Mouse (Mus musculus) kidney, embryonic 14.5 days (tissue): ENCODE data around the gene Tanc1. TPM values are rescaled to one million over a fixed set of nuclear protein-coding genes. Genes with fewer than 3 reads are reported as not detected.

ENCODE experiments used
- ATAC-seq: fragments of 200-750 bp; cut with Nextera tagmentation; 2 replicates; pipeline ENCODE4 v1.8.0; 2017; ENCODE audit warnings: moderate number of reproducible peaks, mild to moderate bottlenecking, moderate TSS enrichment, moderate library complexity; ENCODE audit not compliant: low FRiP score, low TSS enrichment
- H3K27ac ChIP-seq: fragments of 300-500 bp; sonication (generic); 2 replicates; pipeline ENCODE4 v1.5.1; 2014; ENCODE audit warnings: low read depth, mild to moderate bottlenecking, low read length, moderate library complexity, mixed read lengths
- H3K27me3 ChIP-seq: fragments of 300-500 bp; sonication (generic); 2 replicates; pipeline ENCODE4 v1.6.1; 2014; ENCODE audit warnings: mild to moderate bottlenecking, low read length; ENCODE audit not compliant: control insufficient read depth, insufficient read depth
- H3K36me3 ChIP-seq: fragments of 300-500 bp; sonication (generic); 2 replicates; pipeline ENCODE4 v1.6.1; 2014; ENCODE audit warnings: low read length, mixed read lengths; ENCODE audit not compliant: control insufficient read depth, insufficient read depth
- H3K4me1 ChIP-seq: fragments of 300-500 bp; sonication (generic); 2 replicates; pipeline ENCODE4 v1.6.1; 2014; ENCODE audit warnings: low read length, mixed read lengths; ENCODE audit not compliant: control insufficient read depth, insufficient read depth
- H3K4me2 ChIP-seq: fragments of 300-500 bp; sonication (generic); replicated peaks from 2 replicates; pipeline ENCODE4 v1.6.1; 2014; ENCODE audit warnings: low read depth, mild to moderate bottlenecking, low read length
- H3K4me3 ChIP-seq: fragments of 300-500 bp; sonication (generic); 2 replicates; pipeline ENCODE4 v1.5.1; 2014; ENCODE audit warnings: mild to moderate bottlenecking, low read length
- H3K9ac ChIP-seq: fragments of 300-500 bp; sonication (generic); 2 replicates; pipeline ENCODE4 v1.6.1; 2014; ENCODE audit warnings: low read depth, mild to moderate bottlenecking, low read length, moderate library complexity
- H3K9me3 ChIP-seq: fragments of 300-500 bp; sonication (generic); 2 replicates; pipeline ENCODE4 v1.6.1; 2016; ENCODE audit warnings: low read length; ENCODE audit not compliant: control insufficient read depth
- WGBS: fragments of 180-500 bp; shearing (Covaris S2); extraction: QIAGEN DNeasy Blood & Tissue Kit; methylation state at CpG from one replicate; pipeline ENCODE4 v1.1.7; 2014; 5-methylcytosine and 5-hydroxymethylcytosine counted together
- polyA plus RNA-seq: library from polyadenylated mRNA; unstranded; fragments of >200 nt; fragmentation: Nextera tagmentation; extraction: Ambion mirVana; gene quantifications from 2 replicates; pipeline ENCODE4 v1.2.1, GENCODE M21; 2014

Tanc1 gene
- polyA plus RNA-seq, 1 experiment from 2014 or later: 43.8 TPM

DNA sequence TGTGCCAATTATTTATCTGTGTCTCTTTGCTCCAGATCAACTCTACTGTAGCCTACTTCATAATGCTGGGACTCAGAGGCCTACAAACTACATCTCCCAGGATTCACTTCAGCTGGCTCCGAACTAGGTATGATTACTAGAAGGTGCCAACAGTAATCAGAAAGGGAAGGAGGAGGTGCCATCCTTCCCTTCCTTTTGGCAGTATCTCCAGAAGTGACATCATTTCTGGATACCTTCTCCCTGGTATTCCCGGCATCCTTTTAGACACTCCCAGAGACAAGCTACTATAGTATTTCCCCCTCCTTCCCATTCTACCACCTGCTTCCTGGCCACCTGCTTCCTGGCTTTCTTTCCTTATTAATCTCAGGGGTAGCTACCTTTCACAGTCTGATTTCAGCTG, 10.9 kb upstream of the Tanc1 start:
- Histone ChIP-seq H3K36me3 (no peaks in the 10 kb centered on the region), H3K27ac (no peak overlapping the region), H3K4me3 (no peak overlapping the region), H3K9ac (no peak overlapping the region), H3K27me3 (no peaks in the 10 kb centered on the region), H3K4me2 (no peak overlapping the region), H3K9me3 (no peaks in the 10 kb centered on the region), H3K4me1 (peaks cover 21% of the 10 kb centered on the region)
- WGBS: 76% methylated on average over 2 of the region's 2 CpGs
- ATAC-seq: no peak

DNA sequence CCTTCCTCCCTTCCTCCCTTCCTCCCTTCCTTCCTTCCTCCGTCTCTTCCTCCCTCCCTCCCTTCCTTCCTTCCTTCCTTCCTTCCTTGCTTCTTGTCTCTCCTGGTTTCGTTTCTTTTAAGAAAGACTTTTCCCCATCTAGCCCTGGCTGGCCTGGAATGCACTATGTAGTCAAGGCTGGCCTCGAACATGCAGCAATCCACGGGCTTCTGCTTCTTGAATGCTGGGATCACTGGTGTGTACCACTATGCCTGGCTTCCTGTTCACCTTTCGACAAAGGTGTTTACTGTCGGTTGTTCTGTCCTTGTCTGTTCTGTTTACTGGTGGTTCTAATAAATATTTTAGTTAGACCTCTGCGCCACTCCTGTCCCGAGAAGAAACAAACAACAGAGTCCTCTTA, 10.4 kb upstream of the Tanc1 start:
- no peaks in the 10 kb centered on the region for H3K9me3 ChIP-seq
- no peaks in the 10 kb centered on the region for H3K27me3 ChIP-seq
- H3K36me3 ChIP-seq: no peaks in the 10 kb centered on the region
- ATAC-seq: no peak
- no peak overlapping the region for H3K4me3 ChIP-seq
- WGBS: 83% methylated on average over 8 of the region's 8 CpGs
- no peak overlapping the region for H3K27ac ChIP-seq
- no peak overlapping the region for H3K9ac ChIP-seq
- peaks cover 21% of the 10 kb centered on the region for H3K4me1 ChIP-seq
- H3K4me2 ChIP-seq: no peak overlapping the region

DNA sequence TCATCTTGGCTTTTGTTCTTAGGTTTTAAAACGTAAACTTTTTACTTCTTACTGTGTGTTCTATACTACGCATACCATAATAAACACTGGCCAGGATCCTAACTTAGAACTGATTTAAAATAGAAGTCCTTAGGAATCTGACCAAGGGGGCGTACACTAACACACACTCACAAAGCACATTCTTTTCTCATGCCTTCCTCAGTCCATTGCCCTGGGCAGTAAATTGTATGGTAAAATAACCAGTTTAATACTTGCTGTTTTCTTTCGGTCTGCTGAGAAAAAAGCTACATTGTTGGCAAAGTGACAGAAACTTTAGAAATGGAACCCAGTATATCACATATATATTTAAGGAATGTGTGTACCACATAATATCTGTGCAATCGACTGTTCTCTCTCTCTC, 2.9 kb upstream of the Tanc1 start:
- no peak overlapping the region for H3K4me3 ChIP-seq
- H3K9ac ChIP-seq: no peak overlapping the region
- H3K9me3 ChIP-seq: no peaks in the 10 kb centered on the region
- H3K4me2 ChIP-seq: 0 out of 2 replicates have a peak overlapping the region, but pooled peaks have one; percentile 9
- no peaks in the 10 kb centered on the region for H3K27me3 ChIP-seq
- 27% methylated on average over 5 of the region's 5 CpGs for WGBS
- peak overlapping the region; percentile 43; the same call in 1 of the 2 replicates for H3K27ac ChIP-seq
- peaks cover 35% of the 10 kb centered on the region for H3K4me1 ChIP-seq
- H3K36me3 ChIP-seq: no peaks in the 10 kb centered on the region
- ATAC-seq: no peak

GRCm38 (mm10) chr2:59611216-59611810, 529 bp upstream of the Tanc1 start:
- Histone ChIP-seq H3K4me2 (peak overlapping the region; percentile 84), H3K27ac (peak overlapping the region; percentile 90), H3K4me1 (peaks cover 56% of the 10 kb centered on the region), H3K9me3 (no peaks in the 10 kb centered on the region), H3K27me3 (no peaks in the 10 kb centered on the region), H3K36me3 (no peaks in the 10 kb centered on the region), H3K9ac (peak overlapping the region; percentile 90), H3K4me3 (peak overlapping the region; percentile 79)
- 2% methylated on average over 14 of the region's 14 CpGs for WGBS
- no peak for ATAC-seq

DNA sequence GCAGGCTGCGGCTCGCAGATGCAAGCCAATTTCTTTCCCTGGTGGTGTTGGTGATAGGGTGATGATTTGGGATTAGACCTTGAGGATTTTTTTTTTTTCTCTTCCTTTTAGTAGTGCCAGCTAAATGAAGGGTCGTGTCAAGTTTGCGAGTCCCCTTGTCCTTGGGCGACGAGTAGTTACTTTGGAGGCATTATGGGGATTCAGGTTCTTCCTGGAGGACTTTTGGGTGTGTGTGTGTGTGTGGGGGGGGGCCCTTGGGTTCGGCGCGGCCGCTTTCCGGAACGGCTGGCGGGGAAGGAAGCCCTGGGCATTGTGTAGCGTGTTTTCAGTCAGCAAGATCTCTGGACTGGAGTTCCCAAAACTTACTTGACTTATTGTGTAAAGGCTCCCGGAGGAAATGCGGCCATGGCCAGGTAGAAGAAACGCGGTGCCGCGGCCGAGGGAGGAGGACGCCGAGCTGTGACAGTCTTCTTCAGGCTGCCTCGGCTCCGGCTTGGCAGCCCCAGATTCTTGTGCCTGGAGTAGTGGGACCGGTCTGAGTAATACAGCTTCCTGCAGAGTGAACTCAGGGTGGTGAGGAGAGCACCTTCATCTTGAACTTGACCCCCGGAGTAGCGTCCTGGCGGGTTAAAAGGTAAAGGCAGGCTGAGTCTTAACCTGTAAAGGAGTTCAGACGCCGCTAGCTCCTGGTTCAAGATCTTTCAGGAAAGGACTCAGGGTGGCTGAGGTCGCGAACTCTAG, 1.1 kb downstream of the Tanc1 start:
- Histone ChIP-seq H3K4me3 (peak overlapping the region; percentile 79), H3K4me1 (peaks cover 66% of the 10 kb centered on the region), H3K27me3 (no peaks in the 10 kb centered on the region), H3K36me3 (no peaks in the 10 kb centered on the region), H3K9me3 (no peaks in the 10 kb centered on the region), H3K9ac (peak overlapping the region; percentile 90), H3K27ac (peak overlapping the region; percentile 90), H3K4me2 (peak overlapping the region; percentile 84)
- WGBS: under 1% methylated on average over 33 of the region's 33 CpGs
- ATAC-seq: peak; percentile 30; the same call in 1 of the 2 replicates

DNA sequence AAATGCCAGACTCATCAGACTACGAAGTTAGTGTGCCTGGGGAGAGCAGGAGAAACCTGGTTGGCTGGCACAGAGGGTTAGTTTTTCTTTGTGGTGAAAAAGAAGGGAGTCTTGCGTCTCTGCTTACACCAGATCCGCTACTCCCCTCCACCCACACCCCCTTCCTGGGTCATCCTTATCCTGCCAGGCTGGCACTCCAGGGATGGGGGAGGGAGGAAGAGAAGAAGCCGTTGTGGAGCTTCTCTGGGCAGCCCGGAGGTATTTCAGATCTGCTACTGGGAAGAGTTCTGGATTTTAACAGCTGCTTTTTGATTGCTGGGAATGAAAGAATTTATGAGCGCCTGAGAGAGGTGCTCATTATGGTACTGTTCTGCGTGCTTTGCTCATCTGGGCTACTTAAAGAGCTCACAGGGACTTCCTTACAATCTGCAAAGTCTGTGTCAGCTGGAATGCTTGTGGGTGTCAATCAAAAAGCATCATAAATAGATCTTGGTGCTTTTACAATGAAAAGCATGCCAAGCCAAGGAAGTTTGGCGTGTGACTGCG, 1.7 kb downstream of the Tanc1 start:
- Histone ChIP-seq H3K36me3 (no peaks in the 10 kb centered on the region), H3K27me3 (no peaks in the 10 kb centered on the region), H3K4me3 (peak overlapping the region; percentile 79), H3K9ac (peak overlapping the region; percentile 90), H3K4me2 (peak overlapping the region; percentile 84), H3K9me3 (no peaks in the 10 kb centered on the region), H3K4me1 (peaks cover 66% of the 10 kb centered on the region), H3K27ac (peak overlapping the region; percentile 90)
- ATAC-seq: peak; percentile 64
- WGBS: 9% methylated on average over 9 of the region's 9 CpGs

- Histone ChIP-seq H3K27ac (no peak overlapping the region), H3K4me3 (no peak overlapping the region), H3K27me3 (no peaks in the 10 kb centered on the region), H3K9me3 (no peaks in the 10 kb centered on the region), H3K4me1 (peaks cover 51% of the 10 kb centered on the region), H3K36me3 (no peaks in the 10 kb centered on the region), H3K9ac (no peak overlapping the region), H3K4me2 (no peak overlapping the region)
- WGBS: 68% methylated on average over 2 of the region's 2 CpGs
- ATAC-seq: no peak
These were observed 5.0 kb downstream of the Tanc1 start for GRCm38 (mm10) chr2:59616890-59617289.

DNA sequence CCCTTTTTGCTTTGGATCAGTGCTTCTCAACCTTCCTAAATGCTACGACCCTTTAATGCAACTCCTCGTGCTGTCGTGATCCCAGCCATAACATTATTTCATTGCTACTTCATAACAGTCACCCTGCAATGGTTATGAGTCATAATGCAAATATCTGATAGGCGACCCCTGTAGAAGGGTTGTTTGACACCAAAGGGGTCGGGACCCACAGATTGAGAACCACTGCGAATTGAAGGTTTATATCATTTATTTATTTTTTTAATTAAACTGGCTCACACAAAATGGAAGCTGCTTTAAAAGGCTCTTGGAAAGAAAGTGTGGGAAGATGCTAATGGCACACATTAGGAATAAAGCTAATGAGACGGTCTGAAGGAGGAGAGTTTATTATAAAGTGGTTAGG, 7.2 kb downstream of the Tanc1 start:
- Histone ChIP-seq H3K4me2 (no peak overlapping the region), H3K4me1 (peaks cover 47% of the 10 kb centered on the region), H3K36me3 (no peaks in the 10 kb centered on the region; the same call in 1 of the 2 replicates), H3K27me3 (no peaks in the 10 kb centered on the region), H3K4me3 (no peak overlapping the region), H3K9me3 (no peaks in the 10 kb centered on the region), H3K27ac (no peak overlapping the region), H3K9ac (no peak overlapping the region)
- 70% methylated on average over 7 of the region's 7 CpGs for WGBS
- no peak for ATAC-seq

DNA sequence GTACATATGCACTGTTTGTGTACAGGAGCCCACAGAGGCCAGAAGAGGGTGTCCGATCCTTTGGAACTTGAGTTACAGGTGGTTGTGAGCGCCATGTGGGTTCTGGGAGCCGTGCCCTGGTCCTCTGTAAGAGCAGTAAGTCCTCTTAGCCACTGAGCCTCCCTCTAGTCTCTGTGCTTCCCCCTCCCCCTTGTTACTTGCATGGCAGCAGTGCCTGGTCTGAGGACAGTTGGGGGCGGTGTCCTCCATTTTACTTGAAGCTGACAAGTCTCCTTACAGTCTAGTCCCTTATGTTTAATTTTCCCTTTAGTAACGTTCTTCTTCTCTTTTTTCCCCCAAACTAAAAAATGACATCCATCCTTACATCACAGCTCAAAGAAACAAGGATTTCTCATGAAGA, 8.8 kb downstream of the Tanc1 start:
- WGBS: 86% methylated on average over 5 of the region's 5 CpGs
- Histone ChIP-seq H3K27ac (no peak overlapping the region), H3K4me3 (no peak overlapping the region), H3K36me3 (no peaks in the 10 kb centered on the region; the same call in 1 of the 2 replicates), H3K4me1 (peaks cover 33% of the 10 kb centered on the region), H3K9me3 (no peaks in the 10 kb centered on the region), H3K27me3 (no peaks in the 10 kb centered on the region), H3K4me2 (no peak overlapping the region), H3K9ac (no peak overlapping the region)
- no peak for ATAC-seq
